Mouse (Mus musculus) heart, embryonic 15.5 days (tissue): Measurements from ENCODE around the gene Dnajb8. TPM values are rescaled to one million over a fixed set of nuclear protein-coding genes. Genes with fewer than 3 reads are reported as not detected.

Source experiments
- ATAC-seq: fragments of 200-750 bp; cut with Nextera tagmentation; replicated peaks from 2 replicates; pipeline ENCODE4 v1.8.0; 2017; ENCODE audit warnings: low read depth, moderate TSS enrichment; ENCODE audit not compliant: insufficient number of reproducible peaks, insufficient read depth, low FRiP score
- H3K27ac ChIP-seq: fragments of 300-500 bp; sonication (generic); 2 replicates; pipeline ENCODE4 v1.5.1; 2015; ENCODE audit warnings: mild to moderate bottlenecking, inconsistent platforms
- H3K27me3 ChIP-seq: fragments of 300-500 bp; sonication (generic); 2 replicates; pipeline ENCODE4 v1.6.1; 2015; ENCODE audit warnings: inconsistent platforms
- H3K36me3 ChIP-seq: fragments of 300-500 bp; sonication (generic); 2 replicates; pipeline ENCODE4 v1.6.1; 2015; ENCODE audit warnings: mild to moderate bottlenecking, inconsistent platforms
- H3K4me1 ChIP-seq: fragments of 300-500 bp; sonication (generic); replicated peaks from 2 replicates; pipeline ENCODE4 v1.6.1; 2015; ENCODE audit warnings: inconsistent platforms
- H3K4me2 ChIP-seq: fragments of 300-500 bp; sonication (generic); 2 replicates; pipeline ENCODE4 v1.6.1; 2015; ENCODE audit warnings: inconsistent platforms, mild to moderate bottlenecking, moderate library complexity
- H3K4me3 ChIP-seq: fragments of 300-500 bp; sonication (generic); 2 replicates; pipeline ENCODE4 v1.5.1; 2015; ENCODE audit warnings: mild to moderate bottlenecking, inconsistent platforms
- H3K9ac ChIP-seq: fragments of 300-500 bp; sonication (generic); 2 replicates; pipeline ENCODE4 v1.6.1; 2015; ENCODE audit warnings: mild to moderate bottlenecking, inconsistent platforms
- H3K9me3 ChIP-seq: fragments of 300-500 bp; sonication (generic); replicated peaks from 2 replicates; pipeline ENCODE4 v1.6.1; 2016; ENCODE audit warnings: inconsistent platforms
- WGBS: fragments of 180-500 bp; shearing (Covaris S2); methylation state at CpG from one replicate; pipeline ENCODE4 v1.1.7; 2015; ENCODE audit warnings: mixed read lengths; 5-methylcytosine and 5-hydroxymethylcytosine counted together
- polyA plus RNA-seq: library from polyadenylated mRNA; unstranded; fragments of >200 nt; fragmentation: Nextera tagmentation; extraction: Ambion mirVana; gene quantifications from 2 replicates; pipeline ENCODE4 v1.2.1, GENCODE M21; 2015

Gene Dnajb8
- polyA plus RNA-seq: not detected in 2 replicates

GRCm38 (mm10) chr6:88221968-88222367, at the start of gene Dnajb8:
TSS of gene Dnajb8 (plus strand) at chr6:88222268.
- Histone ChIP-seq H3K27ac (no peak within 1 kb of the TSS), H3K9me3 (no peaks in the 10 kb centered on the region), H3K4me2 (no peak within 1 kb of the TSS), H3K36me3 (no peaks in the 10 kb centered on the region), H3K27me3 (peaks cover 21% of the 10 kb centered on the region), H3K9ac (no peak within 1 kb of the TSS), H3K4me1 (no peaks in the 10 kb centered on the region), H3K4me3 (no peak within 1 kb of the TSS)
- ATAC-seq: no peak
- 48% methylated on average over 10 of the region's 10 CpGs for WGBS

GRCm38 (mm10) chr6:88174191-88174590, 47.9 kb upstream of the Dnajb8 start:
- no peaks in the 10 kb centered on the region for H3K27me3 ChIP-seq
- 90% methylated on average over 3 of the region's 3 CpGs for WGBS
- H3K4me1 ChIP-seq: no peaks in the 10 kb centered on the region
- no peaks in the 10 kb centered on the region for H3K36me3 ChIP-seq
- H3K27ac ChIP-seq: no peak overlapping the region
- H3K4me2 ChIP-seq: no peak overlapping the region
- H3K9ac ChIP-seq: no peak overlapping the region
- H3K9me3 ChIP-seq: no peaks in the 10 kb centered on the region
- no peak for ATAC-seq
- H3K4me3 ChIP-seq: no peak overlapping the region

- H3K27me3 ChIP-seq: no peaks in the 10 kb centered on the region
- no peaks in the 10 kb centered on the region for H3K36me3 ChIP-seq
- no peaks in the 10 kb centered on the region for H3K9me3 ChIP-seq
- WGBS: 89% methylated on average over 2 of the region's 2 CpGs
- no peak for ATAC-seq
- no peak overlapping the region for H3K4me2 ChIP-seq
- H3K27ac ChIP-seq: no peak overlapping the region
- H3K9ac ChIP-seq: no peak overlapping the region
- no peaks in the 10 kb centered on the region for H3K4me1 ChIP-seq
- no peak overlapping the region for H3K4me3 ChIP-seq
These were observed 47.4 kb upstream of the Dnajb8 start for GRCm38 (mm10) chr6:88174676-88175075.

GRCm38 (mm10) chr6:88184671-88185070, 37.4 kb upstream of the Dnajb8 start:
- Histone ChIP-seq H3K4me3 (no peak overlapping the region), H3K27me3 (peaks cover 37% of the 10 kb centered on the region), H3K9ac (no peak overlapping the region), H3K4me2 (no peak overlapping the region), H3K36me3 (no peaks in the 10 kb centered on the region), H3K9me3 (no peaks in the 10 kb centered on the region), H3K27ac (no peak overlapping the region), H3K4me1 (peaks cover 6% of the 10 kb centered on the region)
- 68% methylated on average over 4 of the region's 4 CpGs for WGBS
- ATAC-seq: no peak

- Histone ChIP-seq H3K27me3 (peaks cover 71% of the 10 kb centered on the region), H3K4me2 (no peak overlapping the region), H3K9me3 (no peaks in the 10 kb centered on the region), H3K4me3 (no peak overlapping the region), H3K4me1 (peaks cover 19% of the 10 kb centered on the region), H3K27ac (no peak overlapping the region), H3K36me3 (no peaks in the 10 kb centered on the region), H3K9ac (no peak overlapping the region)
- 77% methylated on average over 6 of the region's 6 CpGs for WGBS
- no peak for ATAC-seq
These were observed 33.9 kb upstream of the Dnajb8 start for GRCm38 (mm10) chr6:88188148-88188547.

GRCm38 (mm10) chr6:88189312-88190042, 32.6 kb upstream of the Dnajb8 start:
- ATAC-seq: peak; percentile 72
- peaks cover 84% of the 10 kb centered on the region for H3K27me3 ChIP-seq
- peak overlapping the region; percentile 76 for H3K4me2 ChIP-seq
- H3K9me3 ChIP-seq: no peaks in the 10 kb centered on the region
- H3K36me3 ChIP-seq: no peaks in the 10 kb centered on the region
- H3K4me1 ChIP-seq: peaks cover 31% of the 10 kb centered on the region
- 1% methylated on average over 56 of the region's 56 CpGs for WGBS
- 0 out of 2 replicates have a peak overlapping the region, but pooled peaks have one; percentile 10 for H3K9ac ChIP-seq
- no peak overlapping the region for H3K27ac ChIP-seq
- peak overlapping the region; percentile 58 for H3K4me3 ChIP-seq

- 3% methylated on average over 13 of the region's 13 CpGs for WGBS
- no peak for ATAC-seq
- 0 out of 2 replicates have a peak overlapping the region, but pooled peaks have one; percentile 10 for H3K9ac ChIP-seq
- peaks cover 89% of the 10 kb centered on the region for H3K27me3 ChIP-seq
- H3K36me3 ChIP-seq: no peaks in the 10 kb centered on the region
- peaks cover 31% of the 10 kb centered on the region for H3K4me1 ChIP-seq
- H3K9me3 ChIP-seq: no peaks in the 10 kb centered on the region
- no peak overlapping the region for H3K27ac ChIP-seq
- peak overlapping the region; percentile 76 for H3K4me2 ChIP-seq
- H3K4me3 ChIP-seq: peak overlapping the region; percentile 58
These were observed 32.1 kb upstream of the Dnajb8 start for GRCm38 (mm10) chr6:88190043-88190309.

- Histone ChIP-seq H3K4me1 (peaks cover 31% of the 10 kb centered on the region), H3K9me3 (no peaks in the 10 kb centered on the region), H3K27me3 (peaks cover 94% of the 10 kb centered on the region), H3K36me3 (no peaks in the 10 kb centered on the region), H3K27ac (no peak overlapping the region), H3K4me3 (peak overlapping the region; percentile 58), H3K9ac (no peak overlapping the region), H3K4me2 (peak overlapping the region; percentile 76)
- no peak for ATAC-seq
- 5% methylated on average over 49 of the region's 49 CpGs for WGBS
These were observed 31.6 kb upstream of the Dnajb8 start for GRCm38 (mm10) chr6:88190310-88191023.

GRCm38 (mm10) chr6:88191024-88191365, 31.1 kb upstream of the Dnajb8 start:
- H3K9ac ChIP-seq: no peak overlapping the region
- no peak overlapping the region for H3K27ac ChIP-seq
- no peaks in the 10 kb centered on the region for H3K36me3 ChIP-seq
- no peak overlapping the region; the same call in 1 of the 2 replicates for H3K4me2 ChIP-seq
- WGBS: 40% methylated on average over 6 of the region's 6 CpGs
- no peaks in the 10 kb centered on the region for H3K9me3 ChIP-seq
- H3K4me1 ChIP-seq: peaks cover 31% of the 10 kb centered on the region
- H3K4me3 ChIP-seq: no peak overlapping the region
- no peak for ATAC-seq
- H3K27me3 ChIP-seq: peaks cover 98% of the 10 kb centered on the region

- no peaks in the 10 kb centered on the region for H3K36me3 ChIP-seq
- WGBS: 36% methylated on average over 4 of the region's 4 CpGs
These were observed 30.5 kb upstream of the Dnajb8 start for GRCm38 (mm10) chr6:88191411-88192070.

GRCm38 (mm10) chr6:88192756-88193155, 29.3 kb upstream of the Dnajb8 start:
- no peak overlapping the region for H3K27ac ChIP-seq
- no peaks in the 10 kb centered on the region for H3K36me3 ChIP-seq
- H3K4me1 ChIP-seq: peaks cover 46% of the 10 kb centered on the region
- no peak overlapping the region for H3K4me2 ChIP-seq
- WGBS: 36% methylated on average over 8 of the region's 8 CpGs
- no peaks in the 10 kb centered on the region for H3K9me3 ChIP-seq
- no peak for ATAC-seq
- H3K9ac ChIP-seq: no peak overlapping the region
- H3K27me3 ChIP-seq: peaks cover 99% of the 10 kb centered on the region
- no peak overlapping the region for H3K4me3 ChIP-seq

More at GRCm38 (mm10) chr6:88191411-88192070, 30.5 kb upstream of the Dnajb8 start:
- Histone ChIP-seq H3K27me3 (peaks cover 98% of the 10 kb centered on the region), H3K4me2 (no peak overlapping the region), H3K4me3 (no peak overlapping the region), H3K27ac (no peak overlapping the region), H3K9ac (no peak overlapping the region), H3K9me3 (no peaks in the 10 kb centered on the region), H3K4me1 (peaks cover 34% of the 10 kb centered on the region)
- ATAC-seq: no peak
